Mouse (Mus musculus) left cerebral cortex, postnatal 14 days (tissue): Measurements from ENCODE around the gene Capn10. TPM values are rescaled to one million over a fixed set of nuclear protein-coding genes. Genes with fewer than 3 reads are reported as not detected.
A peak's percentile ranks its signal among the peaks of the same experiment; 100 is the strongest.

ENCODE experiments used
- DNase-seq, 2 experiments: peaks; one replicate each; pipeline ENCODE4 v3.0.0; 2021 to 2022; ENCODE audit warnings: low spot score in 2 of 2, mixed read lengths in 1 of 2
- intact Hi-C: fragments of 180-260 bp; cut with DNase I; formaldehyde crosslinking; loops from one replicate; pipeline ENCODE4 v1.15.1; 2025
- total RNA-seq, 2 experiments: library from RNA; stranded (reverse); gene quantifications; 2 replicates each; pipeline ENCODE4 v1.2.3; 2021

The Capn10 gene
- total RNA-seq, 2 experiments from 2014 or later = 44.9 to 52.0 TPM

DNA sequence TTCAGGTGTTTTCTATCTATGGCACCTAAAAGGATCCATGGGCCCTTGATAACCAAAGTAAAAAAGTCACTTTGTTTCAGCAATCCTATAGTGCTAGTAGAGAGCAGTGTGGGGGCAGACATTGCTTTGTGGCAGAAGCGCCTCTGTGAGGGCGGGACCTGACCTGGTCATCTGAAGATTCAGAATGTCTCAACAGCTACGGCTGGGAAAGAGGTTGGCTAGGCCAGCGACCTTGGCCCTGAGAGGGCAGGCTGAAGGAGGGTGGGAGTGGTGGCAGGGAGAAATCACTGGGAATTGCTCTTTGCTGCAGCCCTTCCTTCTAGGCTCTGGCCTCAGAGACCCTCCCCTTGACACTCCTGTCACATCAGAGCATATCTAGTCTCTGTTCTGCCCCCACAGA lies 19.9 kb upstream of the Capn10 start:
- intact Hi-C loops = no loop called here

DNA sequence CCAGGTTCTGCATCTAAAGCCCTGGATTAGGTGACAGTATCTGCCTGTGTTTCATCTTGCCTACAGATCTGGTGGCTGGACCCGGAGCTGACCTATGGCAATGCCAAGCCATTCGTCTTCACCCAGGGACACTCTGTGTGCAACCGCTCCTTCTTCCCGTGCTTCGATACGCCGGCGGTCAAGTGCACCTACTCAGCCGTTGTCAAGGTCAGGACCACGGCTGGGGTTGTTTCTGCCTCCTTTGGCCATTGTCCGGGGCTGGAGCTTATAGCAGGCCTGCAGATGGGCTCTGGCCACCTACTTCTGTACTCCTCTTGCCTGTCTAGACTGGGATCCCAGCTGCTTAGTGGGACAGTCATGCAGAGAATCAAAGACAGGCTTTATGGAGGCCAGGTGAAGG lies 19.2 kb upstream of the Capn10 start:
- intact Hi-C loops = no loop called here
- peak in 1 of 2 experiments; percentile 2 for DNase-seq

More for the DNA sequence above, 19.9 kb upstream of the Capn10 start:
- no peak for DNase-seq

DNA sequence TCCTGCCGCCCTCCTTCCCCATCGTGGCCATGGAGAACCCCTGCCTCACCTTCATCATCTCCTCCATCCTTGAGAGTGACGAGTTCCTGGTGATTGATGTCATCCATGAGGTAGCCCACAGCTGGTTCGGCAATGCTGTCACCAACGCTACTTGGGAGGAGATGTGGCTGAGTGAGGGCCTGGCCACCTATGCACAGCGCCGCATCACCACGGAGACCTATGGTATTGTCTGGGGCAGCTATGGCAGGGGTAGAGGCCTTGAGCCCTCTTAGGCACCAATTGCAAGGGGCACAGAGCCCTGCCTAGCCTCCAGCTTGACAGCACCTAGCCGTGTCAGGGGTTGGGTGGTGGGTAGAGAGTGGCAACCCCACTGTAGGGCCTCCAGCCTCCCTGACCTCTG lies 17.5 kb upstream of the Capn10 start:
- no peak for DNase-seq
- intact Hi-C loops = no loop called here

DNA sequence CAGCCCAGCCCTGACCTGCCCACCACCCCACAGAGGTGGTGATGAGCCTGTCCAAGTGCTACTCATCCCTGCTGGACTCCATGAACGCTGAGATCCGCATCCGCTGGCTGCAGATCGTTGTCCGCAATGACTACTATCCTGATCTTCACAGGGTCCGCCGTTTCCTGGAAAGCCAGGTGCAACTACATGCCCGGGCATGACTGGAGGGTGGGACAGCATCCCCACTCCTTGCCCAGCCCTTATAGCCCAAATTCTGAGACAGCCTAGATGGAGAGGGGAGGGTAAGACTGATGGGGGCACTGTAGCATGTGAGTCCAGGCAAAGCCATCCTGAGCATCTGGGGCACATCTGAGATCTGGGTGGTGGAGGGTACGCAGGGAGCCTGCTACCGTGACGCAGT lies 15.0 kb upstream of the Capn10 start:
- no peak for DNase-seq
- intact Hi-C loops = no loop called here

DNA sequence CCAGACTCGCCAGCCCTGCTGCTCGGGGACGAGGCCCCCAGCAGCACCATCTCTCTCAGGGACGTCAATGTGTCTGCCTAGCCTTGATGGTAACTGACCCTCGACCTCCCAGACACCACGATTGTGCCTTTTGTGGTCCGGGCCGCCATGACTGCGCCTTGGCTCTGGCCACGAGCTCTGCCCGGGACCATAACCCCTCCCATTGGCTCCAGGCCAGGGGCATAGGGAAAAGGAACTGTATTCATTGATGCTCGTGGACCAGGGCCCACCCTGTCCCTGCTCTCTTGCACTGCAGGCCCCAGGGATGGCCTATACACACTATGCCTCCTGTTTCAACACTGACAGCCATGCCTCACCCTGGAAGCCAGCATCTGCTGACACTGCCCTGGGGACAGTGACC lies 14.4 kb upstream of the Capn10 start:
- DNase-seq = no peak
- intact Hi-C loops = no loop called here

DNA sequence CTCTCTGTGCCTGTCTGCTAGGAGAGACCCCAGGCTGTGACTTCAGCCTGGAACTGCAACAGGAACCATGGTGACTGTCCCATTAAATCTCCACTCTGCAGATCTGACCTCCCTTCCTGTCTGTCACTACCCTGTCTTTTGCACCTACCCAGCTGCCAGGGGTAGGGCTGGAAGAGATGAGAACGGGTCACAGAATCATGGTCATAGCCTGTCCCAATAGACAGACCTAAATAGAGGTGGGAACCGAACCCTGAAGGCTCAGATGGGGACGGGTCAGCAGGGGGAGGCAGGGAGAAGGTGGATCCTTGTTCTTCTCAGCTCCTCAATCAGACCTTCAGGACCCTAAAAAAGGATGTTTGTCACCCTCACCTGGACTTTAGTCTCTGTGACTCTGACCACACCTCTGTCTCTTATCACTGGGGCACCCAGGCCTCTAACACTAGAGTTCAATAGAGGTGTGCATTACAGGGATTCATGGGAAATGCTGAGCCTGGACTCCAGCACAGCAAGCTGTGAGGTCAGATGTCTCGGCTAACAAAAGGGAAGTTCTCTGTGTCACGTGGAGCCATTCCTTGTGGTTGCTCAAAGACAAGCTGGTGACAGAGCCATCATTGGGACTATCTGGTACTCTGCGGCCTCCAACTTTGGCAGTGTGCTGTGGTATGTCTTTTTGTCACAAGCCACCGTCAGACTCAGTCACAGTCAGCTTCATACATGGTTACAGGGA lies 13.5 kb upstream of the Capn10 start:
- intact Hi-C loops = no loop called here
- no peak for DNase-seq

DNA sequence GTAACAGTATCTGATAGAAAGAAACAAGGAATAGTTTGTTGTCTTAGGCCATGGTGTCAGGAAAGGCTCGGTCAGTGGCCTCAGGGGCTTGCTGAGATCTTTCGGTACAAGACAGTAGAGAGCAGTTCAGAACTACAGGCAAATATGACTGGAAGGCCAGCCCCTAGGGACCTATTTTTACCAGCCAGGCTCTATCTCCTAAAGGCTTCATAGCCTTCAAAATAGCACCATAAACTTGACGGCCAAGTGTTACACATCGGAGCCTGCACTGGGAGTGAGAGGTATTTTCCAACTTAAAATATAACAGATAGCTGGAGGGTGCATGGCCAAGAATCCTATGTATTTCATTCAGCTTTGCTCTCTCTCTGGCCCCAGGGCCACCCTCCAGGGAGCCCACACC lies 12.7 kb upstream of the Capn10 start:
- DNase-seq = no peak
- intact Hi-C loops = no loop called here

DNA sequence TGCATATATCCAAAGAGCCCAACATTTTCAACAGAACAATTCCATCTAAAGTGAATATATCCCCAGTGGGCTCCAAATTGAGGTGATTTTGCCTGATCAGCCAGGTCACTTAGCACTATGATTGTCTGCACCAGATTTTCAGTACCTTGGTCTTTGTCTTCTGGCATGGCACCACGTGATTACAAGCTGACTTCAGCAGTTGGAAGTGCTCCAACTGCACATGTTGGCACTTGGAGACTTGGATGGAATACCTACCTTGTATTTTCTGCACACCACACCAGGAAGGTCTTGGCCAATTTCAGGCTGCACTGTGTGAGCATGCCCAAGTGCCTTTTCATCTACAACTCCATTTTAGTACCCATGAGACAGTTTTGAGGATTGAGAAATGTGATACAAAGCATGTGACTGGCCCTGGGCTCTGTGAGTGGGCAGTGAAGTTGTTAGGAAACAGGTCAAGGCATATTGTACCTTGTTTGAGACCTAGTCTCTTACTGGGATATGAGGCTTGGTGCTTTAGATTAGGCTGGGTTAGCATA lies 3.9 kb upstream of the Capn10 start:
- intact Hi-C loops = no loop called here
- no peak for DNase-seq

DNA sequence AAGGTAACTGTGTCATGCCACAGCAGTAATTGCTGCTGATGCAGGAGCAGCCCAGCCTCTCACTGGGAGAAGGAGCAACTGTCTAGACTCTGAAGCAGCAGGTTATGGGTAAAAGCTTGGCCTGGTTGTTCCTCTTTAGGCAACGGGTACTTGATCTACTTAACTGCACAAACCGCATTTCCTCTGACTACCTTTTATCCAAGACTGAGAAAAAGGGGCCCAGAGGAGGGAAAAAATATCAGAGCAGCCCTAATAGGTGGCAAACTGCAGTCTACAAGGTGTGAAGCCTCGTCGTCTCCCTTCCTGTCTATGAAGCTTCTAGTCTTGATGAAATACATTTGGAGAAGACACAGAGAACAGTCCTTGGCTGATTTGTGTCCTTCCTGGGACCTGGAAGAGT lies 565 bp upstream of the Capn10 start:
- no peak for DNase-seq
- intact Hi-C loops = no loop called here

DNA sequence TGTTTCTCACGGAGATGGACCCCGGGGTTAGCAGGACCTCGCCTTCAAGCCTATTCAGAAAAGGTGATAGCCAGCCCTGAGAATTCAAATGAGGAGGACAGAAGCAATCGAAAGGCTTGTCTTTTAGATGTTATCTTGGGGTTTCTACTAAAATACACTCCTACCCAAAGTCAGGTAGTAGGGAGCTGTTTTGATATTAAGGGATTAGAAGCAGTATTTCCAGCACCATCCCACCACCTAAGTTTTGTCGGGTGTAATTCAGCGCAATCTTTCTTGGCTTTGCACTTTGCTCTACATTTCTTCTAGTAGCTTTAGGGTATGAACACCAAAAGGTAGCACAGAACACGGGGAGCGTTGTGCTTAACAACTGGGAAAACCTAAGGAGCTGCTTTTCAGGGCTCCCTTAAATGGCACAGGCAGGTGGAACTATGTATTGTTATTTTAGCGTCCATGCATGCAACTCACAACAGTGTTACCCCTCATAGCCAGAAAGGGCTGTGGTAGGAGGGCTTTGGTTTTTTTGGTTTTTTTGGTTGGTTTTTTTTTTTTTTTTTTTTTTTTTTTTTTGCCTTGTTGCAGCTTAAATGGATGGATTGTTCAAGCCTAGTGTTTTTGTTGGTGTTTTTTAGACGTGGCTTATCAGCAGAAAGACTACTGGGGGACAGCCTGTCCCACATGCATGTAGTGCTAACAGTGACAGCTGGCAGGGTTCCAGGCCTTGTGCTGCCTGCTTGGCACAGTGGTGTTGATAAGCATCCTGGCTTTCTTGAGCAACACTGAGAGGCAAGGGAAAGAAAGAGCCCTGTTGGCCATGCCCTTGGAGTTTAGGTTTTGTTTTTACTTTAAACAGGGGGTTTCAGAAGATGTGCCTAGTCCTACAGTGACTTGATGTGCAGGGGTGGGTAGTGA lies 1.1 kb downstream of the Capn10 start:
- DNase-seq = peak; percentile 44 to 49

DNA sequence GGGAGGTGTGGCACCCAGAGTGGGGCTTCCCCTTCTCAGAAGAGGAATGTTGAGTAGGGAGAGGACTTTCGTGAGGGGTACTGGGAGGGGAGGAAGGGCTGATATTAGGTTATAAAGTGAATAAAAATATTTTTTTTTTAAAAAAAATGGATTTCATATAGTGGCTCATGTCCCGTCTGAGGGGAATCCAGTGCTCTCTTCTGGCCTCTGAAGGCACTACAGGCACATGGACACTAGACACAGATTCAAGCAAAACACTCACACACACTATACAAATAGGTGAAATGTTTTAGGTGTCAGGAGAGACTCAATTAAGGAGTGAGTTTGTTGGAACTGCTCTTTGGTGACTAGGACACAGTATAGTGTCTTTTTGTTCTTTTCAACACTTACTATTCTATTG lies 1.8 kb downstream of the Capn10 start:
- intact Hi-C loops = no loop called here
- DNase-seq = no peak

More for the DNA sequence above, 1.1 kb downstream of the Capn10 start:
- intact Hi-C loops = no loop called here

DNA sequence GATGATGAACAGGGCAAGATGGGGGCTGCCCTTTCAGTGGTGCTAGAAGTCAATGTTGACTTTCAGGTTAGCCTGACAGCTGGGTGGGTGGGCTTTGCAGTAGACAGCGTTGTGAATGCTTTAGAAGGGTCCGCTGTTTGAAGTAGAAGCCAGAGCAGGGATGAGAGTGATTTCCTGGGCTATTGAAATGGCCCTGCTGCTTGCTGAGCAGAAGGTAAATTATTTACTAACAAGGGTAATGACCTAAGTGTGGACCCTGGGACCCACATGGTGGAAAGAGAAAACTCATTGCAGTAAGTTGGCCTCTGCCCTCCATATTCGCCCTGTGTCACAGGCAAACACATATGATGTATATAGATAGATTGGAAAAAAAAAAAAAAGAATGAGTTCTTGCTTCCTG lies 2.3 kb downstream of the Capn10 start:
- no peak for DNase-seq
- intact Hi-C loops = no loop called here

DNA sequence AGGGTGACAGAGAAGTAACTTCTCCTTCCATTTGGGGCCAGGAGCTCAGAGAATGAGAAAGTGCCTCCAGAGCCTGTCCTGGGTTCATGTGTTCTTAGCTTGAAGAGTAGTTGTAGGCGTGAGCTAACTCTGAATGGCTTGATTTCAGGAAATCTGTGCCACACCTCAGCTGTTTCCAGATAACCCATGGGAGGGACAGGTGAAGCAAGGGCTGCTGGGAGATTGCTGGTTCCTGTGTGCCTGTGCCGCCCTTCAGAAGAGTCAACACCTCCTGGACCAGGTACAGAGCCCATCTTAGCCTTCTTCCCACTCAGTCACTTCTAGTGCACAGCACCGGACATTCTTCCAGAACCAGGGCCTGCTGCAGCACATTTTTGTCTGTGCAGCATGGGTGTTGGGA lies 3.6 kb downstream of the Capn10 start:
- intact Hi-C loops = no loop called here
- DNase-seq = no peak

DNA sequence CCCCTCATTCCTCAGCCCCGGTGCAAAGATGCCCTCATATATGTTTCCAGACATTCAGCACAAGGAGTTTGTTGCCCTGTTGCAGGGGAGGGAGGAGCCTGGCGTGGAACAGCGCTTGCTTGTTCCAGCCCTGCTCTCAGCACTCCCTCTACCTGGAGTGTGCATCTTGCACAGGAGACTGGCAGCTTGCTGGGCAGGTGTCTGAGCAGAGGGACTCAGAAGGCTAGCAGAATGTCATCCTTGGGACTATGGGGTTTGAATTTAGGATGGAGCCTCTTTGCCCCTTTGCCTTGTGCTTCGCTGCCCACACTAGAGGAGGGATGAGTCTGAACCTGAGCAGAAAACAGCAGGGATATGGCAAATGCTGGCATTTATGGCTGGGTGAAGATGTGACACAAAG lies 5.6 kb downstream of the Capn10 start:
- DNase-seq = no peak
- intact Hi-C loops = no loop called here

DNA sequence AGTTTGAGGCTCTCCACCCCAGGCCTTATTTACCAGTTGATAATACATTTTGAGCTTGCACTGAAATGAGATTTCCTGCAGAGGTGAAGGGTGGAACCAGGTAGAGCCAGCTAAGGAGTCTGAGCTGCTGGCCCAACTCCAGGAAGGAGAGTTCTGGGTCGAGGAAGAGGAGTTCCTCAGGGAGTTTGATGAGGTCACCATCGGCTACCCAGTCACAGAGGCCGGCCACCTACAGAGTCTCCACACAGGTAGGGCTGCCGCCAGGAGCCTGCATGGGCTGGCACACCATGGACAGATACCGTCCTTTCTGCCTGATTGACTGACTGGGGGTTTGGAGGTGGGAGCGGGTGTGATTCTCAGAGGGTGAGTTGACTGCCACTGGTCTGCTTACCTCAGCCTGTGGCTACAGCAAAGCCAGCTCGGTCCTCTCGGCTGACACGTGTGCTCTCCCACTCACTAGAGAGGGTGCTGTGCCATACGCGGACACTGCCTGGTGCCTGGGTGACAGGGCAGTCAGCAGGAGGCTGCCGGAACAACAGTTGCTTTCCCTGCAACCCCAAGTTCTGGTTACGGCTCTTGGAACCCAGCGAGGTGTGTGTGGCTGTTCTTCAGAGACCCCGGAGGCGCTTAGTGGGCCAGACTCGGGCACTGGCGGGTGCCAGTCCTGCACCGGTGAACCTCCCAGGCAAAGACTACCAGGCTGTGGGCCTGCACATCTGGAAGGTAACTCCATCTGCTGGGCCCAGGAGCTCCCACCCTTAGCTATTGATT lies 9.2 kb downstream of the Capn10 start:
- intact Hi-C loops = no loop called here
- DNase-seq = no peak

DNA sequence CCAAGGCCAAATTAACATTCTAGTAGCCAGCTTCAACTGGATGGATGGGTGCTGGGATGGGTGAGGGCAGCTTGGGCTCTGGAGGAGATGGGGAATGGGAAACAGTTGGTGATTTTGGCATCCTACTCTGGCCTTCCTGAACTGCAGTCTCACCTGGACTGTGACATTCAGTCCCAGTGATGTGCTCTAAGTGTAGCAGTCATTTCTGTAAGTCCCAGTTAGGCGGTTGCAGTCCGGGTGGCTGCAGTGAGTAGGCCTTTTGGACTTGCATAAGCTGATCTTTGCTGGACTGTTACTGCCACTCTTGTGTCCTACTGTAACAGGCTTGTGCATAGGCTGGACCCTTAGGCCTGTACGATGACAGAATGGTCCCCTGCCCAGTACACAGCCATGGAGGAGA lies 13.8 kb downstream of the Capn10 start:
- DNase-seq = no peak
- intact Hi-C loops = no loop called here

DNA sequence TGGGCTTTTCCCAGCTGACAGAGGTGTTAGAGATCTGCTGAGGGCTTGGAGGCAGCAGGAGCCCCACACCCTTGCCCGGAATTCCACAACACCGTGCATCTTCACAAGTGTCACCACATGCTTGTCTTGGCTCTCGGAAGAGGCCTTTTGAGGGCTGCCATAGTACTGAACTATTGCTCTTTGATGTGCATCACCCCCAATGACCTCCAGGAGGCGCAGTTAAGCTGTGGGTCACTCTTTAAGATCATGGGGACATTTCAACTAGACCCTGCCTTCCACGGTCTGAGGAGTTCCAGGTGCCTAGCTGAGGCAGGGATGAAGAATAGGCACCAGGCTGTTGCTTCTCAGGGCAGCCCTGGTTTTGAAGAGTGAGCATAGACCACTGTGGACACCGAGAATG lies 15.2 kb downstream of the Capn10 start:
- intact Hi-C loops = no loop called here
- no peak for DNase-seq

DNA sequence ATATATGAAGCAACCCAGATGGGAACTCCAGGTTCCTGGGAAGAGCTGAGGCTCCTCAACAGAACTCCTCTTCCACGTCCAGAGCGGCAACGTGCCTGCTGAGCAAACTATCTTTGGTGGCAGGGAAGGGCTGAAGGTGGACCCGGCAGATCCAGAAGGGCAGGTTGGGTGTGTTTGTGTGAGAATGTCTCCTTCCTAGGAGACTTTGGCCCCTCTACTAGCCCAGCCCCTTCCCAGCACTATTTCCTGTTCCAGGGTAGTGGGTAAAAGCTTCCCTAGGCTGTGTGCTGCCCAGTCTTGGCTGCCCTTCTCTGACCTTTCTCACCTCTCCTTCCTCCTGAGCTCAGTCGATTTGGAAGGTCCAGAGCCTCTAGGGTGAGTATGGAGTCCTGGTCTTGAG lies 16.4 kb downstream of the Capn10 start, which contains the start of gene Gpr35:
TSS of gene Gpr35 (plus strand) at position 259 of the 400 bp plus-strand sequence.
- no peak for DNase-seq
- intact Hi-C loops = no loop called here

DNA sequence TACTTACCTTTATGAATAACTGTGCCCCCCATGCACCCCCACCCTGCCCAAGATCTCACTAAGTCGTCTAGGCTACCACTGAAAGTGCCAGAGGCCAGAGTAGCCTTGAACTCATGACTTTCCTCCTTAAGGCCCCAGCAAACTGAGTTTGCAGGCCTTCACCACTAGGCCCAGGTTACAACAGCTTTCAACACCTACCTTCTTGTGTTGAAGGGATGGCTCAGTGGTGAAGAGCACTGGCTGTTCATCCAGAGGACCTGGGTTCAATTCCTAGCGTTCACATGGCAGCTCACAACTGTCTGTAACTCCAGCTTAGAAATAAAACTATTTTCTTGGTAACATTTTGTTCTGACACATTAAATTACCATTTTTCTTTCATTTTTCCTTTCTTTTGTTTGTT lies 19.5 kb downstream of the Capn10 start:
- DNase-seq = no peak
- intact Hi-C loops = no loop called here
